Mouse (Mus musculus) neural tube, embryonic 13.5 days (tissue): ENCODE results near the gene Rasip1. TPM values are rescaled to one million over a fixed set of nuclear protein-coding genes. Genes with fewer than 3 reads are reported as not detected.

Source experiments
- ATAC-seq: fragments of 200-750 bp; cut with Nextera tagmentation; 2 replicates; pipeline ENCODE4 v1.8.0; 2017; ENCODE audit warnings: low read depth, mild to moderate bottlenecking, moderate TSS enrichment, moderate library complexity
- H3K27ac ChIP-seq: fragments of 300-500 bp; sonication (generic); replicated peaks from 2 replicates; pipeline ENCODE4 v1.5.1; 2015; ENCODE audit warnings: moderate library complexity, mild to moderate bottlenecking, inconsistent platforms
- H3K27me3 ChIP-seq: fragments of 300-500 bp; sonication (generic); 2 replicates; pipeline ENCODE4 v1.6.1; 2015; ENCODE audit warnings: mild to moderate bottlenecking, inconsistent platforms
- H3K36me3 ChIP-seq: fragments of 300-500 bp; sonication (generic); 2 replicates; pipeline ENCODE4 v1.6.1; 2015; ENCODE audit warnings: mild to moderate bottlenecking, inconsistent platforms
- H3K4me1 ChIP-seq: fragments of 300-500 bp; sonication (generic); replicated peaks from 2 replicates; pipeline ENCODE4 v1.6.1; 2015; ENCODE audit warnings: inconsistent platforms
- H3K4me2 ChIP-seq: fragments of 300-500 bp; sonication (generic); 2 replicates; pipeline ENCODE4 v1.6.1; 2015; ENCODE audit warnings: inconsistent platforms, mild to moderate bottlenecking, moderate library complexity
- H3K4me3 ChIP-seq: fragments of 300-500 bp; sonication (generic); 2 replicates; pipeline ENCODE4 v1.5.1; 2015; ENCODE audit warnings: mild to moderate bottlenecking, inconsistent platforms
- H3K9ac ChIP-seq: fragments of 300-500 bp; sonication (generic); 2 replicates; pipeline ENCODE4 v1.6.1; 2015; ENCODE audit warnings: moderate library complexity, mild to moderate bottlenecking, inconsistent platforms
- H3K9me3 ChIP-seq: fragments of 300-500 bp; sonication (generic); 2 replicates; pipeline ENCODE4 v1.6.1; 2016; ENCODE audit warnings: inconsistent platforms
- WGBS: fragments of 180-500 bp; shearing (Covaris S2); methylation state at CpG from one replicate; pipeline ENCODE4 v1.1.7; 2015; 5-methylcytosine and 5-hydroxymethylcytosine counted together
- polyA plus RNA-seq: library from polyadenylated mRNA; unstranded; fragments of >200 nt; fragmentation: Nextera tagmentation; extraction: Ambion mirVana; gene quantifications from 2 replicates; pipeline ENCODE4 v1.2.1, GENCODE M21; 2015

Rasip1 gene
- polyA plus RNA-seq, 1 experiment from 2014 or later, result 13.1 TPM

DNA sequence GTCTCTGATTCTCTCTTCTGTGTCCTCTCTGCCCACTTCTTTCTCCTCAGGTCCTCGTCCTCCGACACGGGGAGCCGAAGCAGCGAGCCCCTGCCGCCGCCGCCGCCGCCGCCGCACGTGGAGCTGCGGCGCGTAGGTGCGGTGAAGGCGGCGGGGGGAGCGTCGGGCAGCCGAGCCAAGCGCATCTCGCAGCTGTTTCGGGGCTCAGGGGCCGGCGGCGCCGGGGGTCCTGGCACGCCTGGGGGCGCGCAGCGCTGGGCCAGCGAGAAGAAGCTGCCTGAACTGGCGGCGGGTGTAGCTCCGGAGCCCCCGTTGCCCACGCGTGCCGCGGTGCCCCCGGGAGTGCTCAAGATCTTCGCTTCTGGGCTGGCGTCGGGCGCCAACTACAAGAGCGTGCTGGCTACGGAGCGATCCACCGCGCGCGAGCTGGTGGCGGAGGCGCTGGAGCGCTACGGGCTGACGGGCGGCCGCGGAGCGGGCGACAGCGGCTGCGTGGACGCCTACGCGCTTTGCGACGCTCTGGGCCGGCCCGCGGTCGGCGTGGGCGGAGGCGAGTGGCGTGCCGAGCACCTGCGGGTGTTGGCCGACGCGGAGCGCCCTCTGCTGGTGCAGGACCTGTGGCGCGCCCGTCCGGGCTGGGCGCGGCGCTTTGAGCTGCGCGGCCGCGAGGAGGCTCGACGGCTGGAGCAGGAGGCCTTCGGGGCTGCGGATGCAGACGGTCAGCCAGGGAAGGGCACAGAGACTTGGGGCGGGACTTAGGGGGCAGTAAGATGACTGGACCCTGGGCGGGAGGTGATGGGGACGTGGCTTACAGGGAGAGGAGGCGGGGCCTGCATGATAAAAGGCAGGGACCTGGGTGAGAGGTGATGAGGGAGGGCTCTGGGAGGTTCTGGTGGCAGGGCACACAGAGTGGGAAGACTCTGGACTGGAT lies 1.3 kb downstream of the Rasip1 start:
- Histone ChIP-seq H3K27ac (peak overlapping the region; percentile 93), H3K36me3 (no peaks in the 10 kb centered on the region), H3K27me3 (peaks cover 36% of the 10 kb centered on the region), H3K9ac (peak overlapping the region; percentile 87), H3K9me3 (no peaks in the 10 kb centered on the region), H3K4me1 (peaks cover 31% of the 10 kb centered on the region), H3K4me2 (peak overlapping the region; percentile 91), H3K4me3 (peak overlapping the region; percentile 58)
- WGBS, result under 1% methylated on average over 99 of the region's 105 CpGs
- peak; percentile 79 for ATAC-seq

DNA sequence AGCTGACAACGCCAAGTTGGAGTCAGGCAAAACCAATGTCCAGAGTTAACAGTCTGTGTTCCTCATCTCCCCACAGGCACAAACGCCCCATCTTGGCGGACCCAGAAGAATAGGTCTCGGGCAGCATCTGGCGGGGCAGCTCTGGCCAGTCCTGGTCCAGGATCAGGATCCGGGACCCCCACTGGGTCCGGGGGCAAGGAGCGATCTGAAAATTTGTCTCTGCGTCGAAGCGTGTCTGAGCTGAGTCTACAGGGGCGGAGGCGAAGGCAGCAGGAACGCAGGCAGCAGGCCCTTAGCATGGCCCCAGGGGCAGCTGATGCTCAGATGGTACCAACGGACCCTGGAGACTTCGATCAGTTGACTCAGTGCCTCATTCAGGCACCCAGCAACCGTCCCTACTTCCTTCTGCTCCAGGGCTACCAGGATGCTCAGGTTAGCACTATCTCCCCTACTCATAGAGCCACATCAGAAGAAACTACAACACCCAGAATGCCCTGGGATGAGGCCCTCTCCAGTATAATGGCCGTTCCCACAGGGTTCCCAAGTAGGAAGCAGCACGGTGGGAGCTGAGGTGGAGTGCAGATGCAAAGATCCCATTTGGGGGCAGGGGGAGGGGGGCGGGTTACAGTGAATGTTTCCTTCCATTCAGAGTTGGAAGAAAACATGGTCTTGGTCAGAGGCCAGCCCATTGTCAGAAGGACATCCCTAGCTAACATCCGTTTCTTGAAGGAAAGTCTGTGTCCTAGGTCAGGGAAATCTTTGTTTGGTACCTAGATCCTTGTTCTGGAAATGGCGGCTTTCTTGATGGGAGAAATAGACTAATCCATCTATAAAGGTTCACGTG lies 3.0 kb downstream of the Rasip1 start:
- H3K4me3 ChIP-seq, result no peak overlapping the region
- peaks cover 31% of the 10 kb centered on the region for H3K4me1 ChIP-seq
- H3K36me3 ChIP-seq, result no peaks in the 10 kb centered on the region
- WGBS, result 72% methylated on average over 23 of the region's 23 CpGs
- H3K27me3 ChIP-seq, result peaks cover 36% of the 10 kb centered on the region
- no peak overlapping the region for H3K9ac ChIP-seq
- H3K9me3 ChIP-seq, result no peaks in the 10 kb centered on the region
- peak; percentile 16; the same call in 1 of the 2 replicates for ATAC-seq
- H3K27ac ChIP-seq, result no peak overlapping the region
- H3K4me2 ChIP-seq, result no peak overlapping the region

DNA sequence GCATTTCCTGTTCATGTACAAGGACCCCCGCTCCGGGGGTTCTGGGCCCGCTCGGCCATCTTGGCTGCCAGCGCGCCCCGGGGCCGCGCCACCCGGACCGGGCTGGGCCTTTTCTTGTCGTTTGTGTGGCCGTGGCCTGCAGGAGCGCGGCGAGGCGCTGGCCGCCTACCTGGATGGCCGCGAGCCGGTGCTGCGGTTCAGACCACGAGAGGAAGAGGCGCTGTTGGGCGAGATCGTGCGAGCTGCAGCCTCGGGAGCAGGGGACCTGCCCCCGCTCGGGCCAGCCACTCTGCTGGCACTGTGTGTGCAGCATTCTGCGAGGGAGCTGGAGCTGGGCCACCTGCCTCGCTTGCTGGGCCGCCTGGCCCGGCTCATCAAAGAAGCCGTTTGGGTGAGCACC lies 5.2 kb downstream of the Rasip1 start:
- Histone ChIP-seq H3K4me3 (peak overlapping the region; percentile 21), H3K36me3 (peaks cover 9% of the 10 kb centered on the region), H3K27ac (no peak overlapping the region), H3K4me2 (peak overlapping the region; percentile 47), H3K27me3 (peaks cover 33% of the 10 kb centered on the region), H3K9ac (peak overlapping the region; percentile 61), H3K4me1 (peaks cover 27% of the 10 kb centered on the region), H3K9me3 (no peaks in the 10 kb centered on the region)
- 18% methylated on average over 35 of the region's 35 CpGs for WGBS
- no peak for ATAC-seq

DNA sequence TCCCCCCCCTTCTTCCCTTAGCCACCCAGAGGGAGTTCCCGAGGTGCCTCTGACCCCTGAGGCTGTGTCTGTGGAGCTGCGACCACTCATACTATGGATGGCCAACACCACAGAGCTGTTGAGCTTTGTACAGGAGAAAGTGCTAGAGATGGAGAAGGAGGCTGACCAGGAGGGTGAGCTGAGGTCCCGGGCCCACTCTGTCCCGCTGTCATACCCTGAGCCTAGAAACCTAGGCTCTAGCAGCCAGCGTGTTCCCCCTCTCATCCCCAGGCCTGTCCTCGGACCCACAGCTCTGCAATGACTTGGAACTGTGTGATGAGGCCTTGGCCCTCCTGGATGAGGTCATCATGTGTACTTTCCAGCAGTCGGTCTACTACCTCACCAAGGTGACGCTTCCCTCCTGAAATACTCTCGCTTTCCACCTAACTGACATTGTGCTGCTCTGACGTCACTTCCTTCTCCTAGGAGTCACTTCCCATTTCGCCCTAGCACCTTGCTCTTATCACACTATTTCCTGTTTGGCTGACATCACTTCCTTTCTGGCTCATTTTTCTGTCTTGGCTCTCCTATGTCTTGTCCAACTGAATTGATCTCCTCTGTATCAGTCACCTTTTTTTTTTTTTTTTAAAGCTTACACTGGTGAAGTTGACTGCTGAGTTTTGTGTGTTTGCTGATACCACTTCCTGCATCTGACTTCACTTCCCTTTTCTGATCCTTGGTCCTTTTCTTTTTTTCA lies 7.8 kb downstream of the Rasip1 start:
- Histone ChIP-seq H3K27ac (no peak overlapping the region), H3K9me3 (no peaks in the 10 kb centered on the region), H3K4me3 (no peak overlapping the region), H3K9ac (no peak overlapping the region), H3K27me3 (peaks cover 25% of the 10 kb centered on the region), H3K4me2 (no peak overlapping the region), H3K4me1 (peaks cover 26% of the 10 kb centered on the region), H3K36me3 (peaks cover 9% of the 10 kb centered on the region)
- WGBS, result 92% methylated on average over 11 of the region's 11 CpGs
- no peak for ATAC-seq

DNA sequence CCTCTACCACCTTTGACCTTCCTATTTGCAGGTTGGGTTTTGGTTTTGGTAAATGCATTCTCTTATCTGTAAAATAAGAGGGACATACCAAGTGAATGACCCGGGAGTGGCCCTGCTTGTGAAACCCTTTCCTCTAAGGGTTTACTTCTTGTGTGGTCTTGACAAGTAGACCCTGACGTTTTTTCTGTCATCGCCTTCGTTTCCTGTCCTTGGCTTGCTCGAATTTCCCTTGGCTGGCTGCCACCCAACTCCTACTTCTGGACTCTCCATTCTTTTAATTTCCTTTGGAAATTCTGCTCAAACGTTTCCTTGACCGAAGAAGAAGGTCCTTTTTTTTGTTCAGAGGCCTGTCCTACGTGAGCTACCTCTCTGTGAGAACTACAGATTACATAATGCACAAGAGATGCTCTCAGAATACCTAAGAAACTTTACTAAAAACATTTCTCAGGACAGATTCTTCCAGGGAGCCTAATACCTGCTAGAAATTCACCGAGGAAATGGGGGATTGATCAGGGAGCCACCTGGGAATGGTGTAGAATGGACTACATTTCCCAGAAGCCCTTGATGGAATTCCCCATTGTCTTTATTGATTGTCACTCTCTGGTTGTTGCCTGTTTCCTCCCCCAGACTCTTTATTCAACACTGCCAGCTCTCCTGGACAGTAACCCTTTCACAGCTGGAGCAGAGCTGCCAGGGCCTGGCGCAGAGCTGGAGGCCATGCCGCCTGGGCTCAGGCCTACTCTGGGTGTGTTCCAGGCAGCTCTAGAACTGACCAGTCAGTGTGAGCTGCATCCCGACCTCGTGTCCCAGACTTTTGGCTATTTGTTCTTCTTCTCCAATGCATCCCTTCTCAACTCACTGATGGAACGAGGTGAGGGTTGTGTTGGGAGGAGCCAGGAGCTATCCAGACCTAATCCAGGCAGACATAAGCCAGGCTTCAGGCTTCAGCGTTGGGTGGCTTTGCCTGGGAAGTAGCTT lies 8.7 kb downstream of the Rasip1 start:
- Histone ChIP-seq H3K9ac (no peak overlapping the region), H3K9me3 (no peaks in the 10 kb centered on the region), H3K4me3 (no peak overlapping the region), H3K36me3 (peaks cover 9% of the 10 kb centered on the region), H3K4me1 (peaks cover 21% of the 10 kb centered on the region), H3K27ac (no peak overlapping the region), H3K27me3 (peaks cover 21% of the 10 kb centered on the region), H3K4me2 (no peak overlapping the region)
- WGBS, result 83% methylated on average over 15 of the region's 15 CpGs
- no peak for ATAC-seq

DNA sequence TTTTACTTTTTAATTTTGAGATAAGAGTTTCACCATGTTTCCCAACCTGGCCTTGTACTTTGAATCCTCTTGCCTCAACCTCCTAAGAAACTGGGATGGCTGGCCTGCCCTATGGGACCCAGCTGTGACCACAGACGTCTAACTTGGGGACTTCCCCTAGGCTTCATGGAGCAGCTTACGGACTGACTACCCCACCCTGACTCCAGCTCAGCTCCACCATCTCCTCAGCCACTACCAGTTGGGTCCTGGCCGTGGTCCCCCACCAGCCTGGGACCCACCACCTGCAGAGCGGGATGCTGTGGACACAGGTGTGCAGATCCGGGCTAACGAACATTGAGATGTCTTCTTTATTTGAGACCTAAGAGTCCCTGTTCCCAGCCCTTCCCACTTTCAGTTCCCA lies 10.4 kb downstream of the Rasip1 start:
- peaks cover 7% of the 10 kb centered on the region; the same call in 1 of the 2 replicates for H3K27me3 ChIP-seq
- peaks cover 9% of the 10 kb centered on the region for H3K36me3 ChIP-seq
- no peak overlapping the region for H3K9ac ChIP-seq
- H3K9me3 ChIP-seq, result no peaks in the 10 kb centered on the region
- no peak overlapping the region for H3K27ac ChIP-seq
- H3K4me2 ChIP-seq, result peak overlapping the region; percentile 59; the same call in 1 of the 2 replicates
- H3K4me1 ChIP-seq, result peaks cover 32% of the 10 kb centered on the region
- 94% methylated on average over 6 of the region's 6 CpGs for WGBS
- ATAC-seq, result no peak
- H3K4me3 ChIP-seq, result no peak overlapping the region

DNA sequence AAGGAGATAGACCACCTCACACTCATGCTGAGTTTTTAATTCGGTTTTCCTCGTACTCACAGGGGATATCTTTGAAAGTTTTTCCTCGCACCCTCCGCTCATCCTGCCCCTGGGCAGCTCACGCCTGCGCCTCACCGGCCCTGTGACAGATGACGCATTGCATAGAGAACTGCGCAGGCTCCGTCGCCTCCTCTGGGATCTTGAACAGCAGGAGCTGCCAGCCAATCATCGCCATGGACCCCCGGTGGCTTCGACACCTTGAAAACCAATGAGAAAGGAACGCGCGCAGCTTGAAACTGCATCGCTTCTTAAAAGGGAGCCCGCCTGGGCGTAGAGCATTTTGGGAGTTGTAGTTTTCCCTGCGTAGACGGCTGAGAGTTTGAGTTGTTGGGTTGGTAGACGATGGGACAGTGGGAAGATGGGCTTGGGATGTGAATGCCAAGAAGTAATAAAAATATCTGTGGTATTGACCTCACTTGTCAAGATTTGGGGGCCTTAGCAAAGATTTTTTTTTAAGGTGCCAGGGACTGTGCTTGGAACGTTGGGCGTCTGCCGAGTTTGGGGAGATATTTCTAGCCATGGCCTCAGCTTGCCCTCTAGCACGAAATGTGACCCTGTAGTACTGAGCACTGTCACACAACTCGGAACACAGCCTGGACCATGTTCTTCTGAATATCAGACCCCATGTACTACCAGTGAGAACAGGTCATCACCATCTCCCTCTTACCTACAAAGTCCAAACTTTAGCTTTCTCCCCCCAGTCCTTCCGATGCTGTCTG lies 11.5 kb downstream of the Rasip1 start:
- peak overlapping the region; percentile 60 for H3K9ac ChIP-seq
- WGBS, result 21% methylated on average over 29 of the region's 29 CpGs

DNA sequence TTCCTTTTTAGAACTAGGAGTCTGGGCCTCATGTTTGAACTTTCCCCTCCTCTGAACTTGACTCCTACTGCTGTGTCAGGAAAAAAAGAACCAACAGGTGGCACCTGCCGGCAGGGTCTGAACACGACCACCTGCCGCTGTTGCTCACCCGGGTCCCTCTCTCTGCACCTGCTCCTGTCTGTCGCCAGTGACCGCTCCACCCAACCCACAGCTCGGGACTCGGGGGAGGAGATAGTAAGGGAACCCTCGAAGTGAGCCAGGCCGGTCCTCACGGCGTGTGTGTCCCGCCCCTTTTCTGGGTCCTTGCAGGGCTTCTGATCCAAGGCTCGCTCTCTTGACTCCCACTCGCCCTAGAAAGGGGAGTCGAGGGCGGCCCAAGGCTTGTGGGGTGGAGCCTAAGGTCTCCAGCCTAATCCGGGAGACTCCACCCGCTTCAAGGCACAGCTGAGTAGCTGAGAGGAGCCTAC lies 12.3 kb downstream of the Rasip1 start, which contains the start of gene Mamstr:
Mamstr (plus strand) TSS at position 417 of the 467 bp plus-strand sequence.
- Histone ChIP-seq H3K36me3 (peaks cover 9% of the 10 kb centered on the region), H3K4me2 (no peak within 1 kb of the TSS), H3K9me3 (no peaks in the 10 kb centered on the region), H3K9ac (no peak within 1 kb of the TSS), H3K4me3 (no peak within 1 kb of the TSS), H3K4me1 (peaks cover 39% of the 10 kb centered on the region), H3K27ac (no peak within 1 kb of the TSS), H3K27me3 (no peaks in the 10 kb centered on the region)
- 25% methylated on average over 19 of the region's 19 CpGs for WGBS
- ATAC-seq, result no peak

More for the DNA sequence above, 11.5 kb downstream of the Rasip1 start:
- no peaks in the 10 kb centered on the region for H3K9me3 ChIP-seq
- H3K36me3 ChIP-seq, result peaks cover 9% of the 10 kb centered on the region
- peak overlapping the region; percentile 33 for H3K4me3 ChIP-seq
- peak; percentile 82 for ATAC-seq
- H3K27me3 ChIP-seq, result no peaks in the 10 kb centered on the region
- H3K4me2 ChIP-seq, result peak overlapping the region; percentile 59
- H3K27ac ChIP-seq, result 0 out of 2 replicates have a peak overlapping the region, but pooled peaks have one; percentile 34
- H3K4me1 ChIP-seq, result peaks cover 32% of the 10 kb centered on the region

DNA sequence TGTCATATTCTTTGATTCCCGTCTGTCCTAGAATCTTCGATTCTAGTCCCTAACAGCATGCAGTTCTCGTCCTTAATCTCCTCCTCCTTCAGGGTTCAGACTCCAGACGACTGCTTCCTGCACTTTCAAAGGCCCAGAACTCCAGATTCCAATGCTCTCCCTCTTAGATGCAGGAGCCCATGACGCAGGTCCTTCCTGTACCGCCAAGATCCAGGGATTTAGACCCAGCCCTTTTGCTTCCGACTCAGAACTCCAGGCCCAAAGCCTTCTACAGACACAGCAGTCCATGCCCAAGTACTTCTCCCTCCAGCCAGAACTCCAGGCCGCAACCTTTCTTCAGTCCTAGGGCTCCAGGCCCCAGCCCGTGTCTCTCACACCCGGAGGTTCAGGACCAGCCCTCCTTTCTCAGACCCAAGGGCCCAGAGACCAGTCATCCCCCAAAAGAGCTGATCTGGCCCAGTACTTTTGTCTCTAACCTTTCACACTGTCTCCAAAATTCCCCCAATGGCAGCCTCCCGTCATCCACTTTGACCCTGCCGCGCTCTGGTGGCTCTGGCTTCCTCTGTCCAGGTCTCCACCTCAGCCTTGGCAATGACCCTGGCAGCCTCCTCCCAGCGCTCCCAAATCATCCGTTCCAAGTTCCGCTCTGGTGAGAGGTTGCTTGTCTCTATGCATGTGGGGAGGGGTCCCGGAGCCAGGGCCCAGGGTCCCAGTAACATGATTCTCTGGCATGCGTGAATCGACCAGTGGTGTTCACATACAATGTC lies 13.1 kb downstream of the Rasip1 start:
- Histone ChIP-seq H3K4me3 (no peak overlapping the region), H3K9ac (no peak overlapping the region), H3K36me3 (peaks cover 9% of the 10 kb centered on the region), H3K9me3 (no peaks in the 10 kb centered on the region), H3K27me3 (no peaks in the 10 kb centered on the region), H3K27ac (no peak overlapping the region), H3K4me1 (peaks cover 44% of the 10 kb centered on the region), H3K4me2 (no peak overlapping the region)
- 78% methylated on average over 19 of the region's 19 CpGs for WGBS
- ATAC-seq, result no peak
